Mouse (Mus musculus) left cerebral cortex, postnatal 14 days (tissue): ENCODE measurements around the gene Spz1. TPM values are rescaled to one million over a fixed set of nuclear protein-coding genes. Genes with fewer than 3 reads are reported as not detected.

Source experiments
- DNase-seq, 2 experiments: peaks; one replicate each; pipeline ENCODE4 v3.0.0; 2021 to 2022; ENCODE audit warnings: low spot score in 2 of 2, mixed read lengths in 1 of 2
- intact Hi-C: fragments of 180-260 bp; cut with DNase I; formaldehyde crosslinking; loops from one replicate; pipeline ENCODE4 v1.15.1; 2025
- total RNA-seq, 2 experiments: library from RNA; stranded (reverse); gene quantifications; 2 replicates each; pipeline ENCODE4 v1.2.3; 2021

Gene Spz1
- total RNA-seq, 2 experiments from 2014 or later: not detected

GRCm38 (mm10) chr13:92584094-92584717, 8.2 kb upstream of the Spz1 start:
- DNase-seq: no peak
- intact Hi-C loops: no loop called here

- peak; percentile 63 to 77 for DNase-seq
- intact Hi-C loops: loop anchor here (1.0 kb wide), 1 partner anchor 160 kb away; no protein-coding TSS in a partner anchor
Observed at GRCm38 (mm10) chr13:92580220-92581043, 4.5 kb upstream of the Spz1 start.

- no peak for DNase-seq
Observed at GRCm38 (mm10) chr13:92578210-92578609, 2.2 kb upstream of the Spz1 start.

GRCm38 (mm10) chr13:92576688-92577087, 716 bp upstream of the Spz1 start:
- intact Hi-C loops: no loop called here
- no peak for DNase-seq

More at GRCm38 (mm10) chr13:92578210-92578609, 2.2 kb upstream of the Spz1 start:
- intact Hi-C loops: no loop called here

- intact Hi-C loops: no loop called here
- DNase-seq: no peak
Observed at GRCm38 (mm10) chr13:92559429-92559828, 16.5 kb downstream of the Spz1 start.

- intact Hi-C loops: no loop called here
- DNase-seq: no peak
Observed at GRCm38 (mm10) chr13:92557229-92557628, 18.7 kb downstream of the Spz1 start.

- intact Hi-C loops: no loop called here
- no peak for DNase-seq
Observed at GRCm38 (mm10) chr13:92556458-92557126, 19.4 kb downstream of the Spz1 start.

GRCm38 (mm10) chr13:92547093-92547492, 28.9 kb downstream of the Spz1 start:
- intact Hi-C loops: no loop called here
- DNase-seq: no peak

GRCm38 (mm10) chr13:92540997-92541396, 35.0 kb downstream of the Spz1 start:
- no peak for DNase-seq
- intact Hi-C loops: no loop called here

GRCm38 (mm10) chr13:92539126-92539525, 36.8 kb downstream of the Spz1 start:
- DNase-seq: no peak
- intact Hi-C loops: no loop called here

- intact Hi-C loops: no loop called here
- DNase-seq: no peak
Observed at GRCm38 (mm10) chr13:92533801-92534200, 42.2 kb downstream of the Spz1 start.

- intact Hi-C loops: no loop called here
- DNase-seq: no peak
Observed at GRCm38 (mm10) chr13:92532216-92532615, 43.8 kb downstream of the Spz1 start.

GRCm38 (mm10) chr13:92531237-92531636, 44.7 kb downstream of the Spz1 start:
- DNase-seq: no peak
- intact Hi-C loops: no loop called here

- intact Hi-C loops: no loop called here
- DNase-seq: peak; percentile 96 to 97
Observed at GRCm38 (mm10) chr13:92530721-92531211, 45.2 kb downstream of the Spz1 start, which contains the start of gene Zfyve16. Gene Zfyve16 (minus strand): TSS chr13:92530868.

- peak in 1 of 2 experiments; percentile 24 for DNase-seq
- intact Hi-C loops: no loop called here
Observed at GRCm38 (mm10) chr13:92529828-92530720, 45.9 kb downstream of the Spz1 start.
